Mouse (Mus musculus): ENCODE results near the gene 9430015G10Rik.

Gene 9430015G10Rik

DNA sequence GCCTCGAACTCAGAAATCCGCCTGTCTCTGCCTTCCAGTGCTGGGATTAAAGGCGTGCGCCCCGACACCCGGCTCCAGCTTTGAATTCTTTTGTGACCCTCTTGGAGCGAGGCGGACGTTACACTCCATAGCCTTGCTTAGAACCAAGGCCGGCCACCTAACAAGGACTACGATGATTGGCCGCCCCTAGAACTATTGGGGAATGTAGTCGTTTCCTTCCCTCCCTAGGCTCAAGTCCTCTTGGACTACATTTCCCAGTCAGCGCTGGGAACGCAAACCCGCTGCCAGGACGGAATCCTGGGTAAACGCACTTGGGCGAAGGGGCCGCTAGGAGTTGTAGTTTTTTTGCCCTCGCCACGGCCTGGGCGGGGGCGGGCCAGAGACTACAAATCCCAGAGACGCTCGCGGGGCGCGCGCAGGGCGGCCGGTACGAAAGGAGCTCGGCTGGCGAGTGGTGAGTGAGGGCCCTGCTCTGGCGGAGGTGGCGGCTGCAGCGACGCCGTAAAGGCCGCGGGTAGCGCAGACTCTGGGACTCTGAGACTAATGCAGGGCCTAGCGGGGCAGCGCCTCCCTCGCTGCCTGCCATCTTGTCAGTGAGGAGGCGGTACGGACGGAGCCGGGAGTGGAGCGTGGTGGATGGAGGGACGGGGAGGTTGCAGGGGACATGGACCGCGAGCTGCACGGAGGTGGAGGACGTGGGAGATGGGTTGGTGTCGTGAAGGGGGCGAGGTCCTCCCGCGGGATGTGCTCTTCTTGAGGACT, at the start of gene 9430015G10Rik:
9430015G10Rik (plus strand) TSS at position 413 of the 762 bp plus-strand sequence.
- peak; percentile 99 for DNase-seq (ENCODE audit: low spot score)

DNA sequence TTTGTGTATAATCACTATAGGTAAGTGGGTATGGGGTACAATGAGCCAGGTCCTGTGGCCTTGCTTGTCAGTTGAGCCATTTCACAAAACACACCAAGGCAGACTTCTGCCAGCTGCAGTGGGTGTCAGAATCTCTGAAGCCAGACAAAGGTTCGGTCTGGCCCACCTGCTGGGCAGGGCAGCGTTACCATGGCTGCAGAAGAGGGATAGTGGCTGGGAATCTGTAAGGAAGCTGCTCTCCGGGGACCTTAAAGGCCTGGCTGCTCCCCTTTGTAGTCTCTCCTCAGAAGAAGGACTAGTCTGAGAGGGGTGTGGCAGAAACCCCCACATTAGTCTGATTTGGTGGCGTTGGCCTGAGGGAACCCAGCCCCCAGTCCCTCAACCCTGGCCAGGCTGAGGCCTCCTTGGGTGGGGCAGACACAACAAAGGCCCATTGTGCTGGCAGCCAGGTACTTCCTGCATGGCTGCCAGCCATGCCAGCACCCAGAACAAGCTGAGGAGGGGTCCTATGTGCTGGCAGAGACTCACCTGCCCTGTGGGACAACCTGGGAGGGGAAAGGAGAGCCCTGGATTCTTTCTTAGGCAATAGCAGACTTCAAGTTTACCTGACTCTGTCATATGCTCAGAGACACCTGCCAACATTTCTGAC, 45.8 kb upstream of the 9430015G10Rik start:
- DNase-seq (ENCODE audit: low spot score): no peak

DNA sequence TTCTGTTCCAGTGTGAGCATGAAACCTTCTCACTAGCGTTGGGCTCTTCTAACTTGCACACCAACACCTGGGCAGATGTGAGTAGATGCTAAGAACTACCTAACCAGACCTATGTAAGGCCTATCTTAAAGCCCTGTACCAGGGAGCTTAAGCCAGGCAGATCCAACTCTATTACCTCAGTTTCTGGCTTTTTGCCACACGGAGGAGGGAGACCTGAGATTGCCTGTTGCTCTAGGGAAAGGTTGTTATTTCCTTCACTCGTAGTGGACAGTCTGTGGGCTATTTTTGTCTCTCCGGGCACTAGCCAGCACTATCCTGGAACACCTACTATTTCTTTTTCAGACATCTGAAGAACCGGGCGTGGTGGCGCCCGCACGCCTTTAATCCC, 45.3 kb upstream of the 9430015G10Rik start:
- DNase-seq (ENCODE audit: low spot score): no peak

DNA sequence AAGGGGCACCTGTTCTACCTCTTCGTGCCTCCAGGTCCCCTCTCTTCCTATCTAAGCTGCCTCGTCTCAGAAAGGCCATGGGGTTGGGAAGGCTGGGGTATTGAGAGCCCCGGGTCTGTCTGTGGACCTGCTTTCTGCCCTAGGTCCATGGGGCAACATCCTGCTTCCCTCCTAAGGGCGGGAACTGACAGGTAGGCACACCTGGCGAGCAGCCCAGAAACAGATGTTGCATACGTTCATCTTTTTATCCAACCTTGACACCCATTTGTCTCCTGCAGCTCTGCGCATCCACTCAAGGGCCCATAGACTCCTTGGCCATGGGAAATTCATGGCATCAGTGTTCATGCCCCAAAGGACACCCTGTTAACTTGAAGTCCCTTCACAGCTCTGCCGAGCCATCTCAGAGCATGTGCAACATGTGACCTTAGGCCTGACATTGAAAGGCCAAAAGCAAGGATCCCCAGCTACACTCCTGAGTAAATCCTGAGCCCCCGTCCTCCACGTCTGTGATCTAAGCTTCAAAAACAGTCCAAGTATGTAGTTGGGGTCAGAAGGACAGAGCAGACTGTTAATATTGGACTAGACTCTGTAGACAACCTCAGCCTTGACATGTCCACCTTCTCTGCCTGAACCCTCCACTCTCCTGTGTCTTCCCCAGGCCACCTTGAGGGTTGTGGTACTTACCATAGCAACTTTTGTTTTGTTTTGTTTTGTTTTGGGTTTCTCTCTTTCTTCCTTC, 44.5 kb upstream of the 9430015G10Rik start:
- no peak for DNase-seq (ENCODE audit: low spot score)

DNA sequence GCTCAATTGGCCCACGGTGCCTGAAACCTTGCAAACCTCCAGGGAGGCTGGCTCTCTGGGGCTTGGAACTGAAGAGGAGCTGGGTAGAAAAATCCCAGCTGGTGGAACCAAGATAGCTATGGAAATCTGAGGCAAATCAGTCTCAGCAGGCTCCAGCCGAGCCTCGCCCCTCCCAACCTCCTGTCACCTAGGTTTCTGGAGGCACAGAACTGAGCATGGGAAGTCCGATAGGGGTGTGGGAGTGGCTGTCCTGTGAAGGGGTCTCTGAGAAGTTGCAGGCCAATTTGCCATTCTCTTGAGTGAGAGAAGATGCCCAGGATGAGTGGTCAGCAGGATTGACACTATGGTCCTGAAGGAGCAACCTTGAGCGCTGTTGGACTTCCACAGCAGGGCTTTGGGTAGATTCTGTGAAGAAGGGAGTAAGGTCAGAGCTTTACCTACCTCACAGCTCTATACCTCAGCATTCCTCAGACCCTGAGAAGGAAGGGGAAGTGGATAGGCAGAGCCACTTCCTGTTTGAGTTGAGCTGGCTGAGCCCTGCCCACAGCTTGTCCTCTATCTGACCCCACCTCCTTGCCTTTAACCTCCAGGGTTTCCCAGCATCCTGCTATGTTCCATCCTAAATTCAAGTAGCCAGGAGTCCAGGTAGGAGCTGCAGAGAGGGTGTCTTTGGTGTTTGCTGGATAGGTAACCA, 42.4 kb upstream of the 9430015G10Rik start:
- no peak for DNase-seq (ENCODE audit: low spot score)

DNA sequence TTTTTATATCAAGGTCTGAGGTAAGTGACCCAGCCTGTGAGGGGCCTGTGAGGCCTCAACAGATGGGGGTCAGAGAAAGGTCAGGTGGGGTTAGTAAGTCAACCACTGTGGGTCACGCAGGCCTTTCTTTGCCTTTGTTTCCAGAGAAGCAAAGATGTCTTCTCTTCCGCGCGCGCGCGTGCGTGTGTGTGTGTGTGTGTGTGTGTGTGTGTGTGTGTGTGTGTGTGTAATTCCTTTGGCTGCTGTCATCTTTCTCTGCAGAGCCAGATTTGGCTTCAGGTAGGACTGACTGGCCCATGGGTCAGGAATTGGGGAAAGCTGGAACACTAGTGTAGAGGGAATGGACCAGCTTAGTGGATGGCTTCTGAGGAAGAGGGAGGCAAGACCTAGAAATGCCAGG, 40.1 kb upstream of the 9430015G10Rik start:
- no peak for DNase-seq (ENCODE audit: low spot score)

DNA sequence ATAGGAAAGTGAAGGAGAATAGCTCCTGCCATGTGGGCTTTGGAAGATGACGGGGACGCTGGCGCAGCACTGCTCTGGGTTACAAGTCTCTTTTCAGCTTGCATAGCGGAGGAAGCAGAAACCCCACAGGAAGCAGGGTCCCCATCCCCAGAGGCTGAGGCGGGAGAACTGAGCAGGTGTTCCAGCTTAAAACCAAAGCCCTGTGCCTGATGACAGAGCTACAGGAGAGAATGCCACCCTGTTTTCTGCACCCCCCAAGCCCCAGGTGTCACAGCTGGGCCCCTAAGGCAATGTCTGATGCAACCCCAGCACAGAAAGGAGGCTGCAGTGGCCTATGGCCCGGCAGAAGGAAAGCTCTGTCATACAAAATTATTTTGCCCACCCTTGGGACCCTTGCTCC, 39.5 kb upstream of the 9430015G10Rik start:
- DNase-seq (ENCODE audit: low spot score): no peak

DNA sequence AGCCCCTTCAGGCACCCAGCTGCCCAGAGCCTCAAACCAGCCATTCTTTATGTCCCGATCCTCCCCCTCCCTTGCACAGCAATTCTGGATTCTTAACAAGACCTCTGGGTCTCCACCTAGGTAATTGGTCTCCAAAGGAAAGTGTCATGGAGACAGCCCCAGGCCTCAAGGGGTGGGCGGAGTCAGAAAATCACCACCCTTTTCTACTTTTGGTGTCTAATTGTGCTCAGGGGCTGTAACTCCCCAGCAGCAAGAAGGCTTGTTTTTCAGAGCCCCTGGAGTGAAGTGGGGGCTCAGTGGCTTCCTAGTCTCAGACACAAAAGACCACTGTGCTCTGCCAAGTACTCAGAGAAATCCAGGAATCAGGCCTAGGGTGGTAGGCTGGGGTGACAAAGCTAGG, 39.1 kb upstream of the 9430015G10Rik start:
- DNase-seq (ENCODE audit: low spot score): no peak

DNA sequence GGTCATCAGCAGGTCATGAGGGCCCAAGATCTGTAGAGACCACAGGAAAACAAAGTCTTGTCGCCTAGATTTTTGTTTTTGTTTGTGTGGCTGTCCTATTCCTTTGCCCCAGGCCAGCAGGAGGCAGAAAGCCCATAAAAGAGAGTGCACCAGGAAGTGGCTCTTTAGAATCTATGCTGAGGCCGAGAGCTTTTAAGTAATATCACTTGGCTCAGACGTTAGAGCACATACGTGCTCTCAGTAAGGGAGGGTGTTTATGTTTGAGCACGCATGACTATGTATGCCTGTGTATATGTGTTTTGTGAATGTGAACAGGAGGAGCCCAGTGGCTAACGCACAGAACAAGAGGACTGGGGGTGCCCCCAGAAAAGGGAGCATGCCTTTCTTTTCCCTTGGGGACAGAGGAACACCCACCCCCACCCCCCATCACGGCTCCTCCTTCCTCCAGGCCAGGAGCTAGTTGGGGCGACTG, 32.8 kb upstream of the 9430015G10Rik start:
- no peak for DNase-seq (ENCODE audit: low spot score)

DNA sequence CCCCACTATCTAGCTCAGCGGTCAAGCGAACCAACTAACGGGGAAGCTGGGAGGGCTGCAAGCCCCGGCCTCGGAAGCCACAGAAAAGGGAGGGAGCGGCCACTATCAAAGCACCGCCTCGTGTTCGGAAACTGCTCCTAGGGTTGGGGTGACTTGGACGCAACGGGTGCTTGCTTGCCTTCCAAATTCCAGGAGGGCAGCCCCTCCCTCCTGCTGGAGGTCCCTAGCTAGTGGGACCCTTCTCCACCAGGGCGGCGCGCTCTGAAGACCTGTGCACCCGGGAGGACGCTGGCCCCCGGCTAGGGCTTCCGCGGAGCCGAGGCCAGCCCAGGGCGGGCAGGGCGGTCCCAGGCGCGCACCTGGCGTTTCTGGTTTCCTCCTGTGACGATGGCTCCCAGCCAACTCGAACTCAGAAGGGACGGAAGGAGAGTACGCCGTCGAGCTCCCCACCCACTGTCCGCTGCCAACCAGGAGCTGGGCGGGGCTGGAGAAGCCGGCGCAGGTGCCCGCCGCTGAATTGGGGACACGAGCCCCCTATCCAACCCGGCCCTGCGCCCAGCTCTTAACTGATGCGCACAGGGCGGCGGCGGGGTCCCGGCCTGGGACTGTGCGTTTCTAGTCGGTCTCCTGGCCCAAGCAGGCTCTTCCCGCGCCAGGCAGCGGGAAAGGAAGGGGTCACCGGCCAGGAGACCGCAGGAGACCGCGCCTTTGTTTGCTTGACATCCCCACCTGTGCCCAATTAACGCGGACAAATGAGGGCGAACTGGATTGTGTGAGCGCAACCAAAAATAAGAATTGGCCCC, 32.1 kb upstream of the 9430015G10Rik start:
- DNase-seq (ENCODE audit: low spot score): no peak

DNA sequence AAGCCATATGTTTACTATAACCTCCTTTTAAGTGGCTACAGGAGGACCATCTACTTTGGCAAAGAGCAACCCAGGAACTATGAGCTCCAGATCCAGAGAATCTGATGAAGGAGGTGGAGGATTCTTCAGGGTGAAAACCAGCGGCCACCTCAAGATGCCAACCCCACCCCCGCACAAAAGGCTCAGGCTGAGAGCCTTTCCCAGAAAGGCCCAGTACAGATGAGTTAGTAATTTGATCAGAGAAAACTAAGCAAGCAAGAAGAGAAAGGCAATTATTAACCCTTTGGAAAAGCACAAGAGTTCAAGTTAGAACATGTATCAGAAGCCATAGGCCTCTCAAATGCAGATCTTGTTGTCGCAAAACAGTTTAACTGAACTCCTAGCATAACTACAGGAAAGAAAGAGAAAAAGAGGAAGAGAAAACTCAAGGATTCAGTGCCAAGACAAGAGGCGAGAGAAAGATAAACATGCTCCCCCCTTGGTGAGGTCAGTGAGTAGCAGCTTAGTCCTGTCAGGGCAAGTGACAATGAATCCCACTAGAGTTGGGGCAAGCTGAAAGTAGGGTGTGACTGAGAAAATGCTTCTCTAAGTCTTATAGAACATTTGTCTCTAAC, 27.1 kb upstream of the 9430015G10Rik start:
- DNase-seq (ENCODE audit: low spot score): no peak

DNA sequence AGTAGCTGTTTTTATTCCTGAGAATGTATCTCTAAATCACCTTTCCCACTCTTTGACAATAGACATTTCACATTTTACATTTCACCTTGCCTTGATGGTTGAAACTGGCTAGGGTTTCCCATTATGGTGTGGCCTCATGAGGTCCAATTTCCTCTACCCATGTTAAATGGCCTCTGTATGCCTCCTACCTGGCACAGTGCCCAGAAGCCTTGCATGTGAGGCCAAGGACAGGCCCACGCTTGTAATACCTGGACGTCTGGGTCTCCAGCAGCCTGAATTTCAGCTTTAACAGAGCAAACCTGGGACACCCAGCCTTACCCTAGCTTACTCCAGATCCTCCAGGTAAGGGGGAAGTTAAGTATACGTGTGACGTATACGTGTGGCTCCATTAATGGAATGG, 26.4 kb upstream of the 9430015G10Rik start:
- DNase-seq (ENCODE audit: low spot score): no peak

DNA sequence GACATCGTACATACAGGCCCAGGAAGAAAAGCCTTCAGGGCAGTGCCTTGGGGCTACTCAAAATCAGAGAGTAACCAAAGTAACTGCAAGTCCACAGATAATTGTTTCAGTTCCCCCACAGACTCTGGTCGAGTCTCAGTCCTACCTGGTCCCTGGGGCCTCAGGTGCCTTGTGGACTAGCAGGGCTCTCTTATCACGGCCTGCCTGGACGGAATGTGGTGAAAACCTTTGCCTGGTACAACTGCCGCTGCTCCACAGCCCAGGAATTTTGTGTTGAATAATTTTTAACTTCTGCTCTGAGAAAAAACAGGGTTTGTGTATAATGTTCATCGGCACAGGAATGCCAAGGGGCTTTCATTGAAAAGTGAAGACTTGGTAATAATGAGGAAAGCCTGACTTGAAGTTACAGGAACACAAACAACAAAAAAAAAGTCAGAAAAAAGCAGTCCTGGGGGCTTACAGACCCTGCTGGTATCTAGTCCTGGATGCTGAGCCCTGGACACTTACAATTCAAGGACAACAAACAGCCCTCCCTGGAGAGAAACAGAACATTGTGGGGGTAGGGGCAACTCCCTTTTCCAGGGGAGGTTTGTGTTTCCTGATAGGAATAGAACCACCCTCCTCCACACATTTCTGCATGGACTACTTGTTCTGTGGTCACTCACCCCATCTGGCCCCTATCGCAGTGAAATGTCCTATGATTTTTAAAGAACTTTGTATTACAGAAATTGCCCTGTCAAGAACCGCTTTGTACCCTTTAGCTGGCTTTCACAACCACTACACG, 25.5 kb upstream of the 9430015G10Rik start:
- no peak for DNase-seq (ENCODE audit: low spot score)

DNA sequence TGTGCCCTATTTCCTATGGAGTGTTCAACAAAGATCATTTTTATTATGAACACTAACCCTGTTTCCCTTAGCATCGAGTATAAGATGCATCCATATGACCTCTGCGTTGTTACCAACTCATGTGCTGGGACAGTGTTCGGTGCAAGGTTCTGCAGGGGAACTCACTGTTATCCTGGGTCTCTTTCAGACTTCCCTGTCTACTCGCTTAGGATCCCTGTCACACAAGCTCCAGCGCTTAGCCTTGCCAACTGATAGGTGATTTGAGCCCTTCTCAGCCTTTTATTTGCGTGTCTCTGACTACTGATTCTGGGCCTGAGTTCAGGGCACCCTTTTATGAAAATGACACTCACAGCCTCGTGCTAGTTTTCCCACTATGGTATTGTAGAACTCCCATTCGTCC, 24.5 kb upstream of the 9430015G10Rik start:
- no peak for DNase-seq (ENCODE audit: low spot score)

DNA sequence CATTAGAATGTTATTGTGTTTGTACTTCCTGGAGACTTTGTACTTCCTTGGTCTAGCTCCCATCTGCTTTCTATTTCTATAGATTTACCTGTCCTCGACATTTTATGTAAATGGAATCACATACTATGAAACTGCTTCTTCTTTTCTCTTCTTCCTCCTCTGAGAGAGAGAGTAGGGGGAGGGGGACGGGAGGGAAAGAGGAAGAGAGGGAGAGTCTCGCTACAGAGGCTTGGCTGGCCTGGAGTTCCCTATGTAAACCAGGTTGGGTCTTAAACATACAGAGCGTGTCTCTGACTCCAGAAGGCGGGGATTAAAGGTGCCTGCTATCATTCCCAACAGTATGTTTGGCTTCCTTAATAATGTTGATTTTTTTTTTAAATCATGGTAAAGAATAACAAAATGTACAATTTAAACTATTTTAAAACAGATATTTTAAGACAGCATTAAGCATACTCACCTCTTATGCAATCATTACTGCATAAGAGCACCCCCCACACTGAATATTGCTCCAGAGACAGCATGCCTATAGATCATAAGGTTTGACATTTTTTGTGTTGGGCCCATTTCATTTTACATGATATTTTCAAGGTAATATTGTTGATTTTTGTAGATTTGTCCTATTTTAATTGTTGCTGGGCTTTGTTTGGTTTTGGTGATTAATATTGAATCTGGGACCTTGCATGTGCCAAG, 22.2 kb upstream of the 9430015G10Rik start:
- no peak for DNase-seq (ENCODE audit: low spot score)

DNA sequence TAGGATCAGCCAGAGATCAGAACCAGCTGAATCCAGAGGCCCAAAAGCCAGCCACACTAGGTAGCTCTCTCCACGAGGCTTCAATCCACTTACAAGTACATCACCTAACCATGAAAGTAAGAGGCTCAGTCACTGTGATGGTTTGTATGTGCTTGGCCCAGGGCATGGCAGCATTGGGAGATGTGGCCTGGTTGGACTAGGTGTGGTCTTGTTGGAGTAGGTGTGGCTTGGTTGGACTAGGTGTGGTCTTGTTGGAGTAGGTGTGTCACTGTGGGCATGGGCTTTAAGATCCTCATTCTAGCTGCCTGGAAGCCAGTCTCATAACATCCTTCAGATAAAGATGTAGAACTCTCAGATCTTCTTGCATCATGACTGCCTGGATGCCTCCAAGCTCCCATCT, 18.5 kb upstream of the 9430015G10Rik start:
- no peak for DNase-seq (ENCODE audit: low spot score)

DNA sequence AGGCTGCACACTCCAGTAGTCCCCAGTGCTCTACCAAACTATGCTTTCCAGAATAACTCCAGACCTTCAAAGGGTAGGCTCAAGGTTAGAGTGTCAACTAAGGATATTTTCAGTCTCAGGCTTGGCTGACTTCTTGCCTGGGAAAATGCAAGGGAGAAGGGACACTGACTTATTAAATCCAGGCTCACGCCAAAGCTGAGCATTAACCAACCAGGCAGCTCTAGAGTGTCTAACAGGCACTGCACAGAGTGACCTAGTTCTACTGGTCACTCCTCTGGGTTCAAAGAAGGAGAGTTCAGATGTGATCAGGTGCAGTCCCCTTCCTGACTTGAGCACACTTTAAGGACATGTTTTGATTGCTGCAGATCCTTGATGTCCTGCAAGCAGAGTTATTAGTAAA, 17.0 kb upstream of the 9430015G10Rik start:
- no peak for DNase-seq (ENCODE audit: low spot score)

DNA sequence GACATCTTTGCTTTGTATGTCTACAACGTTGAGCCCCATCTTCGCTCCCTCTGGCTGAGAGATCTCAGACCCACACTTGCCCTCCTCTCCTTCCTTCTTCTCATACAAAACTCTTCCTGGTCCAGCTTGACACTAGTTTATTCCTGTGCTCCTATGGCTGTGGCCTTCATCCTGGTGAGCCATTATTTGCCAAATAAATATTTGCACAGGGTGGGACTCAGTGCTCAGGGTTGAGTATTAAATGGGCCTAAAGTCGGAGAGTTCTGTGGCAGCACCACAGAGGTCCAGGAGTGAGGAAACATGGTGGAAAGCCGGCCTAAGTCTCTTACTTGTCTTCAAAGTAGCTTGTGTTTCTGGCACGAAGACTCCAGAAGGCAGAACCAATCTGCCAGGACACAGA, 16.0 kb upstream of the 9430015G10Rik start:
- no peak for DNase-seq (ENCODE audit: low spot score)

DNA sequence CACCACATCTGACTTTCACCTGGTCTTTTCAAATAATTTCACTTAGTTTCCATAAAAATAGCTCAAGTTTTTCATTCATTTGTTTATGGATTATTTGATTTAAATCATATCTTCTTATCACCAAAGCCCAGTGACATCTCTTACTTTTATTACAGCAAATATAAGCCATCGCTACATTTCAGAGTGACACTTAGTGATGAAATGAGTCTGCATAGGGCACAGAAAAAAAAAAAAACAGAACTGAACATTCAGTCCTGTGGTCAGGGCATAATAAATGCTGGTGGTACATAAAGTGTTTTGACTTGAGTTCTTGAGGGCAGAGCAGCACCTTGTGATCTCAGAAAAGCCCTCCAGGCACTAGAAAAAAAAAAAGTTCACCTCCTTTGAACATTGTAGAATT, 13.6 kb upstream of the 9430015G10Rik start:
- DNase-seq (ENCODE audit: low spot score): no peak

Measured in c-Kit-positive CD71-positive TER-119-positive erythroid progenitor cells, embryonic 14.5 days (primary cell).